Mouse (Mus musculus) small intestine, adult 2 months (tissue): Measurements from ENCODE around the gene Fbxo44.
"Not testable (repeated sequence)": the region's sequence is repeated elsewhere in the genome, so short reads cannot be mapped to it uniquely, and the experiment has no call there.

Experiments
- CTCF ChIP-seq: fragments of 200-500 bp; IDR thresholded peaks from 2 replicates; pipeline ENCODE4 v1.5.1; 2012; ENCODE audit warnings: low read depth, mild to moderate bottlenecking, control low read depth, inconsistent platforms, low read length, moderate library complexity, mixed read lengths; ENCODE audit not compliant: insufficient replicate concordance, insufficient read length; ENCODE audit errors: extremely low read depth
- POLR2A ChIP-seq: fragments of 200-500 bp; IDR thresholded peaks from 2 replicates; pipeline ENCODE4 v1.6.1; 2012; ENCODE audit warnings: low read depth, mild to moderate bottlenecking, control low read depth, inconsistent platforms, low read length, moderate library complexity

GRCm38 (mm10) chr4:148119578-148119977 lies 40.7 kb downstream of the Fbxo44 start:
- TF ChIP-seq CTCF, POLR2A: not testable (repeated sequence)
